12 mouse cellular contexts compared by ENCODE assay signal in the genomic region with DNA sequence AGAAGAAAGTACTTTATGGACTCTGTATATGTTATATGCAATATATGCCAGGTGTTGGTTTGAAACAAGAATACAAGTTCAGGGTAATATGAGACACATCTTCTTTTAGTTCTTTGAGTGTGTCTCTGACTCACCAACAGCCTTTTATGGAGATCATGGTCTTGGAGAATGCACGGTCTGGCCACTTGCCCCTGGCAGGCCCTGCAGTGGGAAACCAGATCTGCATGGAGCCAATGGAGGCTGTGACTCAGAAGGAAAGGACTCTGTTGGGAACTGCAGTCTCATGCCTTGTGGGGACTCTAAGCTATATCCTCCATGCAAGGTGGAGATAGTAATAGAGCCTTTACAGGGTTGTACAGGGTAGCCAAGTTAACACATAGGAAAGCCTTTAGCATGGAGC. TPM values are rescaled to one million over a fixed set of nuclear protein-coding genes. Genes with fewer than 3 reads are reported as not detected.
DNase-seq lines count a peak whose midpoint lies in the region; ATAC-seq lines count a peak whose summit lies in the region.
"Had no signal": no experiment of that assay in that cellular context is flagged by ENCODE, and none has a peak within 500 bp of the region (broad histone marks: within the 10 kb centered on the region; RNA-seq: fewer than 3 reads in every experiment).

No protein-coding gene starts in this region.

- no peak for DNase-seq in frontal cortex, postnatal 36 days (ENCODE audit: low spot score in 2 of 2)
- peak; percentile 99 for DNase-seq in 3T3-L1 (ENCODE audit: low read depth, low spot score)
- peak; percentile 53 to 75 for DNase-seq in adrenal gland, postnatal 36 days
- peak; percentile 80 to 83 for DNase-seq in heart, postnatal 10 days
- DNase-seq in cerebellum, postnatal 36 days = no peak
- no peak for DNase-seq in spleen, postnatal 36 days (ENCODE audit: low spot score in 2 of 2)
- DNase-seq: cerebellum, adult 18-20 months; retina, postnatal 1 day; thymus, postnatal 36 days had no signal

- intact Hi-C loops in heart, postnatal 10 days (cut with DNase I) = no loop called here

- ATAC-seq in frontal cortex, adult (ENCODE audit: low TSS enrichment) = peak; percentile 44; the same call in 1 of the 2 replicates
- ATAC-seq in megakaryocyte progenitor cell, adult 5-6 weeks (replicated peaks; ENCODE audit: poor library complexity) = no peak
- ATAC-seq: CD4-positive, CD25-positive, alpha-beta regulatory T cell, adult 4 months had no signal

RNA-seq across cellular contexts. Expression of a gene that starts 12.5 kb away (rescaled TPM):
- total RNA-seq in adrenal gland, postnatal 36 days (2021) = 100 to 1,000 TPM; 104 to 120 TPM
- 10 to 100 TPM; 65.8 to 72.8 TPM for total RNA-seq in heart, postnatal 10 days (2021)
- total RNA-seq in megakaryocyte progenitor cell, adult 5-6 weeks (2015) = 40.1 and 43.2 TPM in 2 replicates
- 67.2 and 75.4 TPM in 2 replicates for total RNA-seq in megakaryocyte progenitor cell, adult 5-6 weeks (2017)

RNA-seq across cellular contexts. Expression of a gene that starts 24.2 kb away (rescaled TPM):
- 100 to 1,000 TPM; 448 to 491 TPM for total RNA-seq in adrenal gland, postnatal 36 days (2021)
- total RNA-seq in heart, postnatal 10 days (2021) = 100 to 1,000 TPM; 308 to 311 TPM
- 670 and 676 TPM in 2 replicates for total RNA-seq in megakaryocyte progenitor cell, adult 5-6 weeks (2015)
- 953 and 1,115 TPM in 2 replicates for total RNA-seq in megakaryocyte progenitor cell, adult 5-6 weeks (2017)

RNA-seq across cellular contexts. Expression of a gene that starts 36.5 kb away (rescaled TPM):
- total RNA-seq in adrenal gland, postnatal 36 days (2021) = 100 to 1,000 TPM in 1 of 2 experiments, 10 to 100 TPM in 1; 46.9 to 106 TPM
- total RNA-seq in heart, postnatal 10 days (2021) = 10 to 100 TPM; 22.2 to 26.2 TPM
- 27.8 and 32.1 TPM in 2 replicates for total RNA-seq in megakaryocyte progenitor cell, adult 5-6 weeks (2015)
- 115 and 136 TPM in 2 replicates for total RNA-seq in megakaryocyte progenitor cell, adult 5-6 weeks (2017)

RNA-seq across cellular contexts. Expression of a gene that starts 38.7 kb away (rescaled TPM):
- 10 to 100 TPM; 21.0 to 25.3 TPM for total RNA-seq in adrenal gland, postnatal 36 days (2021)
- total RNA-seq in heart, postnatal 10 days (2021) = 10 to 100 TPM; 13.8 to 13.9 TPM
- total RNA-seq in megakaryocyte progenitor cell, adult 5-6 weeks (2015) = 20.9 and 25.5 TPM in 2 replicates
- 34.5 and 37.8 TPM in 2 replicates for total RNA-seq in megakaryocyte progenitor cell, adult 5-6 weeks (2017)

RNA-seq across cellular contexts. Expression of a gene that starts 39.5 kb away (rescaled TPM):
- 1 to 10 TPM; 2.4 to 5.4 TPM for total RNA-seq in adrenal gland, postnatal 36 days (2021)
- 1 to 10 TPM; 1.6 to 2.9 TPM for total RNA-seq in heart, postnatal 10 days (2021)
- total RNA-seq in megakaryocyte progenitor cell, adult 5-6 weeks (2015) = 2.2 and 3.7 TPM in 2 replicates
- total RNA-seq in megakaryocyte progenitor cell, adult 5-6 weeks (2017) = 17.4 and 19.9 TPM in 2 replicates

Comparison
In these comparisons a context has a peak if more than half of its experiments do, and no peak if none do; other contexts are left out.
1. DNase-seq: peak in 3T3-L1 (single experiment), adrenal gland, postnatal 36 days (2 of 2) and heart, postnatal 10 days (2 of 2); none in frontal cortex, postnatal 36 days (0 of 2), cerebellum, postnatal 36 days (0 of 2) and spleen, postnatal 36 days (0 of 2).